Mouse (Mus musculus): ENCODE measurements around the gene Elane. TPM values are rescaled to one million over a fixed set of nuclear protein-coding genes. Genes with fewer than 3 reads are reported as not detected.

The Elane gene
- polyA plus RNA-seq, 1 experiment from 2014 or later: 0.55 TPM

DNA sequence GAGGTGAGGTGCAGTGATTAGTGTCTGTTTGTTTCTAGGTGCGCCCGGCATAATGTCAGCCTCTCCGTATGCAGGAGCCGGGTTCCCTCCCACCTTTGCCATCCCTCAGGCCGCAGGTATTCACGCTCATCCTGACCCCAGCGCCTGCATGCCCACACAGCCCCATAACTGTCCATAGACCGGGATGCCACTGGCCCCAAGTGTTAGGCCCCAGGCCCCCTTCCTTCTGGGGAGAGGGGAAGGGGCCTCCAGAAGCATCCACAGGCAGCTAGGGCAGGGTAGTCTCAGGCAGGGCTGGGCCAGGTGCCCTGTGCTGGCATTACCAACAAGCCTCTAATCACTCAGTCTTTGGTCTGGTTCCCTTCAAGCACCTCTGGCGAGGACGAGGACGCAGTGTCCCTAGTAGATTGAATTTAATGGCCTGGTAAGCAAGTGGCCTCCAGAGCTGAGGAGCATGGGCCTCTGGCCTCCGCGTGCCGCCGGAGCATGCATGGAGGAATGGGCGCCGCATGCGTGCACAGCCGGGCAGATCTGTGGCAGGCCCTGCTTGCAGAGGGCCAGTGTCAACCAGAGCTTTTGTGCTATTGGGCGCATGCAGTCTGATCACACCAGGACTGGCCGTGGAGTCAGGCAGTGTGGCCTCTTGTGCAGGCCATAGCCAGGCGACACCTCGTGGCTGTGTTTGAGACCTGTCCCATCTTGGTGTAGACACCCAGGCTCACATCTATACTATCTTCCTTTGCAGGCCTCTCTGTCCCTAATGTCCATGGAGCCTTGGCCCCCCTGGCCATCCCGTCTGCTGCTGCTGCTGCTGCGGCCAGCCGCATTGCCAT, 25.8 kb upstream of the Elane start:
- no peak overlapping the region for H3K27ac ChIP-seq (replicated peaks)
- no peaks in the 10 kb centered on the region for H3K27me3 ChIP-seq (ENCODE audit: control insufficient read depth, insufficient read depth, low read length)
- H3K4me2 ChIP-seq (replicated peaks; ENCODE audit: low read depth): no peak overlapping the region
- 83% methylated on average over 26 of the region's 26 CpGs for WGBS
- 0 out of 2 replicates have a peak overlapping the region, but pooled peaks have one; percentile 4 for H3K9ac ChIP-seq (ENCODE audit: low read length)
- H3K36me3 ChIP-seq (ENCODE audit: control insufficient read depth, insufficient read depth, low read length): peaks cover 44% of the 10 kb centered on the region
- H3K9me3 ChIP-seq (ENCODE audit: control insufficient read depth, low read length): no peaks in the 10 kb centered on the region
- DNase-seq (ENCODE audit: low spot score) (no peak), ATAC-seq (ENCODE audit: low FRiP score, low TSS enrichment) (no peak)
- no peak overlapping the region for H3K4me3 ChIP-seq (ENCODE audit: low read depth, low read length)
- TF ChIP-seq CTCF (IDR thresholded peaks at IDR 0.05; ENCODE audit: low read depth) (no peak), EP300 (optimal IDR thresholded peaks at IDR 0.05) (no peak)
- peaks cover 16% of the 10 kb centered on the region for H3K4me1 ChIP-seq (replicated peaks; ENCODE audit: control insufficient read depth, insufficient read depth)

DNA sequence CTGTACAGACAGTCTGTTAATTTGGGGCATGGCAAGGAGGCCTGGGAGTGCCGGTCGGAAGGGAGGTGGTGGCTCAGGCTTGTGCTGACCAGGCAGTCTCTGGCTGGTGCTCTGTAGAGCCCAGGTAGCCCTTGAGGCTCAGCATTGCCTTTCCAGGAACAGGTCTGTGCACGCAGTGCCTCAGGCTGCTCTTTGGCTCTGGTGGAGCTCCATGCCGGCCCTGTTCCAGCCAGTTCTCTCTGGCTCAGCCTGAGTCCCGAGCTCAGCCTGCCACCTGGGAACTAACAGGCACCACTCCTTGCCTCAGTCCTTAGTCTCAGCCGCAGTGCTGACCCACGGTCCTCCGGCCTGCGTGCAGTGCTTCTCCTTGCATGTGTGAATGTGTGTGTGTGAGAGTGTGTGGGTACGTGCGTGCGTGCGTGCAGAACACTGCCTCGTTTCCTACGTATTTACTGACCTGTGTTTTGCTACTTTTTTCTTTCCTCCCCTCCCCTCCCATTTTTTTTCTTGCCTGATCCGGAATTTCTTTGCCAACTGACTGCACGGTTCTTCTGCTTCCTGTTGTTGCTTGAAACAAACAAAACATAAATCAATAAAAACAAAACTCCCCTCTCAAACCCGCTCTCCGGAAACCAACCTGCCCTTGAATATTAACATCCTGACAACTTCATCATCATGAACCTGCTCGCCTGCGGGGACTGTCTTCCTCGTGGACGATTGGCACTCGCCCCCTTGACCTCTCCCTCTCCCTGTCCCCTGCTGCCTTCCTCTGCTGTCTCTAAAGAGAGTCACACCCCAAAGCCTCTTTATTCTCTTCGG, 24.6 kb upstream of the Elane start:
- H3K4me1 ChIP-seq (replicated peaks; ENCODE audit: control insufficient read depth, insufficient read depth): peaks cover 16% of the 10 kb centered on the region

DNA sequence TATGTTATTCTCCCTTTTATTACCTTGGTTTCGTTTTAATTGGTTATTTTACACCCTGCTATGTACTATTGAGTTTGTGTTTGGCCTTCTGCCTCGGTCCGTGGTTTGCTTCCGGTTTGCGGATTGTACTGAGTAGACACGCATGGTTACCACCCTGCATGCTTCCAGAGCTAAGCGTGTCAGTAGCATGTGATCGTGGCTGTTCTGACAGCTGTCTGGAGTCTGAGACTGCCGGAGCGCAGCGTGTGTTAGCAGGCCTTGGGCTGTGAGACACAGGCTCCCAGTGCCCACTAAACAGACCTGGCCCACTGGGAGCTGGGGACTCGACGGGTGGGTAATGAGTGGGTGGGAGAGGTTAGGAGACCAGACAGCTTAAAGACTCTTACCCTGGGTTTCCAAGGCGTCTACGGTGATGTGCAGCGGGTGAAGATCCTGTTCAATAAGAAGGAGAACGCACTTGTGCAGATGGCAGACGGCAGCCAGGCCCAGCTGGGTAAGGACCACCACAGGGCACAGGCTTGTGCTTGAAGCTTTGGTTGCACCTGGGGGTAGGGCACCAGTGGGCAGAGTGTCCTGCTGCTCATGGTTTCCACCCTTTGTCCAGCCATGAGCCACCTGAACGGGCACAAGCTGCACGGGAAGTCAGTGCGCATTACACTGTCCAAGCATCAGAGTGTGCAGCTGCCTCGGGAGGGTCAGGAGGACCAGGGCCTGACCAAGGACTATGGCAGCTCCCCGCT, 23.8 kb upstream of the Elane start:
- H3K9me3 ChIP-seq (ENCODE audit: control insufficient read depth, low read length): no peaks in the 10 kb centered on the region
- H3K4me1 ChIP-seq (replicated peaks; ENCODE audit: control insufficient read depth, insufficient read depth): peaks cover 14% of the 10 kb centered on the region
- H3K27me3 ChIP-seq (ENCODE audit: control insufficient read depth, insufficient read depth, low read length): no peaks in the 10 kb centered on the region
- WGBS: 86% methylated on average over 23 of the region's 23 CpGs
- no peak for DNase-seq (ENCODE audit: low spot score)
- no peak overlapping the region for H3K4me2 ChIP-seq (replicated peaks; ENCODE audit: low read depth)
- ATAC-seq (ENCODE audit: low FRiP score, low TSS enrichment): no peak
- TF ChIP-seq CTCF (IDR thresholded peaks at IDR 0.05; ENCODE audit: low read depth): no peak
- no peak for TF ChIP-seq EP300 (optimal IDR thresholded peaks at IDR 0.05)
- H3K36me3 ChIP-seq (ENCODE audit: control insufficient read depth, insufficient read depth, low read length): peaks cover 41% of the 10 kb centered on the region
- H3K9ac ChIP-seq (ENCODE audit: low read length): no peak overlapping the region
- H3K4me3 ChIP-seq (ENCODE audit: low read depth, low read length): no peak overlapping the region
- no peak overlapping the region for H3K27ac ChIP-seq (replicated peaks)

More for the DNA sequence above, 24.6 kb upstream of the Elane start:
- no peak overlapping the region for H3K4me3 ChIP-seq (ENCODE audit: low read depth, low read length)
- H3K27me3 ChIP-seq (ENCODE audit: control insufficient read depth, insufficient read depth, low read length): no peaks in the 10 kb centered on the region
- ATAC-seq (ENCODE audit: low FRiP score, low TSS enrichment): no peak
- no peak overlapping the region for H3K4me2 ChIP-seq (replicated peaks; ENCODE audit: low read depth)
- H3K9me3 ChIP-seq (ENCODE audit: control insufficient read depth, low read length): no peaks in the 10 kb centered on the region
- H3K36me3 ChIP-seq (ENCODE audit: control insufficient read depth, insufficient read depth, low read length): peaks cover 44% of the 10 kb centered on the region
- no peak for DNase-seq (ENCODE audit: low spot score)
- no peak overlapping the region for H3K9ac ChIP-seq (ENCODE audit: low read length)
- no peak for TF ChIP-seq EP300 (optimal IDR thresholded peaks at IDR 0.05)
- TF ChIP-seq CTCF (IDR thresholded peaks at IDR 0.05; ENCODE audit: low read depth): no peak
- WGBS: 63% methylated on average over 25 of the region's 25 CpGs
- no peak overlapping the region for H3K27ac ChIP-seq (replicated peaks)

DNA sequence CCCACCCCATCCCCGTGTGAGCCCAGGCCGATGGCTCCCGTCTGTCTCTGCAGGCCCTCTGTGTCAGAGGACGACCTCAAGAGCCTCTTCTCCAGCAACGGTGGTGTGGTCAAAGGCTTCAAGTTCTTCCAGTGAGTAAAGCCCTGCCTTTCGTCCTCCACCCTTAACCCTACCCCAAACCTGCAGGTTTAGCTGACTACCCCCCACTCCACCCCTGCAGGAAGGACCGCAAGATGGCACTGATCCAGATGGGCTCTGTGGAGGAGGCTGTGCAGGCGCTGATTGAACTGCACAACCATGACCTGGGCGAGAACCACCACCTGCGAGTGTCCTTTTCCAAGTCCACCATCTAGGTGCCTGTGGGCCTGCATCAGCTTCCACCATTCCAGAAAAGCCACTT, 23.1 kb upstream of the Elane start:
- no peaks in the 10 kb centered on the region for H3K9me3 ChIP-seq (ENCODE audit: control insufficient read depth, low read length)
- H3K4me1 ChIP-seq (replicated peaks; ENCODE audit: control insufficient read depth, insufficient read depth): peaks cover 8% of the 10 kb centered on the region
- ATAC-seq (ENCODE audit: low FRiP score, low TSS enrichment) (no peak), DNase-seq (ENCODE audit: low spot score) (no peak)
- H3K4me2 ChIP-seq (replicated peaks; ENCODE audit: low read depth): no peak overlapping the region
- WGBS: 53% methylated on average over 10 of the region's 10 CpGs
- TF ChIP-seq CTCF (IDR thresholded peaks at IDR 0.05; ENCODE audit: low read depth) (no peak), EP300 (optimal IDR thresholded peaks at IDR 0.05) (no peak)
- no peak overlapping the region for H3K27ac ChIP-seq (replicated peaks)
- H3K4me3 ChIP-seq (ENCODE audit: low read depth, low read length): no peak overlapping the region
- H3K36me3 ChIP-seq (ENCODE audit: control insufficient read depth, insufficient read depth, low read length): peaks cover 41% of the 10 kb centered on the region
- H3K9ac ChIP-seq (ENCODE audit: low read length): no peak overlapping the region
- H3K27me3 ChIP-seq (ENCODE audit: control insufficient read depth, insufficient read depth, low read length): no peaks in the 10 kb centered on the region

DNA sequence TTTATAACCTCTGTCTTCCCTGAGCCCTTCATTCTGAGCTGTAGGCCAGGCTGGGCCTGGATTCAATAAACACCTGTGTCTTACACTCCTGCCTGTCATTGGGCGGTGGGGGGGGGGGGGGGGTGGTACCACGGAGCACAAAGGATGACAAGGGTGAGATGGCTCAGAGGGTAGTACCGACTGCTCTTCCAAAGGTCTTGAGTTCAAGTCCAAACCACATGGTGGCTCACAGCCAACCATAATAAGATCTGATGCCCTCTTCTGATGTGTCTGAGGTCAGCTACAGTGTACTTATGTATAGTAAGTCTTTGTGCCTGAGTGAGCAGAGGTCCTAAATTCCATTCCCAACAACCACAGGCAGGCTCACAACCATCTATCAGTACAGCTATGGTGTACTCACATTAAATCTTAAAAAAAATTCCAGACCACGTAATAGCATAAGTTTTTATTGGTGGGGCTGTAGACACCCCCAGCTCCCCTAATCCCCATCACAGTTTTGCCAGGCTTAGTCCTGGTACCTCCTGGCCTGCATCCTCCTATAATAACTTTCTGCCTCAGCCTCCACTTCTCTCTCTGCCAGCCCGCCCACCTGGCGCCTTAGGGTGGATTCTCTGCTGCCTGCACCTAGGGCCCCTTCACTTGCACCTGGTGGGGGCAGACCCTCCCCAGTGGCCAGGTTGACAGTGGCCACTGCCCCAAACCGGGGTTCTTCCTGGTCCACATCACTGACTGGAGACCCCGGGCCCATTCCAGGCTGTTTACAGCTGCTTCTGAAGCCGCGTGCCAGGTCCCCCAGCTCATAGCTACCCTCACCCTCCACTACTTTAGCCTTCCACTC, 21.5 kb upstream of the Elane start:
- peaks cover 35% of the 10 kb centered on the region for H3K36me3 ChIP-seq (ENCODE audit: control insufficient read depth, insufficient read depth, low read length)
- no peak overlapping the region for H3K4me3 ChIP-seq (ENCODE audit: low read depth, low read length)
- no peaks in the 10 kb centered on the region for H3K9me3 ChIP-seq (ENCODE audit: control insufficient read depth, low read length)
- H3K27ac ChIP-seq (replicated peaks): no peak overlapping the region
- H3K9ac ChIP-seq (ENCODE audit: low read length): no peak overlapping the region
- 49% methylated on average over 9 of the region's 10 CpGs for WGBS
- H3K4me1 ChIP-seq (replicated peaks; ENCODE audit: control insufficient read depth, insufficient read depth): no peaks in the 10 kb centered on the region
- no peak overlapping the region for H3K4me2 ChIP-seq (replicated peaks; ENCODE audit: low read depth)
- DNase-seq (ENCODE audit: low spot score) (no peak), ATAC-seq (ENCODE audit: low FRiP score, low TSS enrichment) (peak; percentile 28; the same call in 1 of the 2 replicates)
- TF ChIP-seq CTCF (IDR thresholded peaks at IDR 0.05; ENCODE audit: low read depth) (no peak), EP300 (optimal IDR thresholded peaks at IDR 0.05) (no peak)
- no peaks in the 10 kb centered on the region for H3K27me3 ChIP-seq (ENCODE audit: control insufficient read depth, insufficient read depth, low read length)
